Mouse (Mus musculus): ENCODE measurements around the gene Nhlh1.

DNA sequence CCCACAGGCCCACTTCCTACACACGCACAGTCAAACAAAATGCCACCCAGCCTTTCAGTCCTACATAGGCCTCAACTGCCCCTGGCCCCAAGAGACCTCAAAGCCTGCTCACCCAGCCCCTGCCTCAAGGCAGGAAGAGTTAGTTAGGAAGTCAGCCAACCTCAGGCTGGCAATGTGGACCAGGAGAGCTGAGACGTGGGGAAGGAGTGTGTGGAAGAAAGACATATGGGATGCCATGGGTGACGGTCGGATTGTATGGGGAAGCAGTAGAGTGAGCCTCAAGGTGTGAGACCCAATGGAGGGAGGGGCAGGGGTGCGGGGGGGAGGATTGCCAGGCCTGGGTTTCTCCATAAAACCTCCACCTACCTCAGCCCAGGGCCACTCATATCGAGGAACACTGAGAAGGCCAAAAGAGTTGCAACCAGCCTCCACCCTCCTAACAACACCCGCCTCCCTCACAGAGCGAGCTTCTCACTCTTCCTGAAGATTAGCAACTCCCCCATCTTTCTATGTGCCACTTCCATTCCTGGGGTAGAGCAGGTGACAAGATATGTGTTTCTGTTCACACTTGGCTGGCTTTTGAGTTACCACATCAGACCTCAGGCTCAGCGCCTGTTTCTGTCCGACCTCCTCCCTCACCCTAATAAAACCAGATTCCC is 37.4 kb downstream of the Nhlh1 start:
- TF ChIP-seq TAL1 (IDR thresholded peaks at IDR 0.05; ENCODE audit: low read length) (no peak), GATA1 (IDR thresholded peaks at IDR 0.05; ENCODE audit: low read length) (no peak)
